Mouse (Mus musculus) cerebellum, adult 11 months (tissue): Measurements from ENCODE around the gene Abi3bp.
A peak's percentile ranks its signal among the peaks of the same experiment; 100 is the strongest.

Source experiments
- DNase-seq: peaks from one replicate; pipeline ENCODE4 v3.0.0; 2022

The Abi3bp gene

GRCm38 (mm10) chr16:56696448-56696847 is 218.8 kb downstream of the Abi3bp start:
- no peak for DNase-seq

- DNase-seq = no peak
Observed at GRCm38 (mm10) chr16:56700898-56701297, 223.2 kb downstream of the Abi3bp start.

GRCm38 (mm10) chr16:56705731-56706130 is 228.1 kb downstream of the Abi3bp start:
- no peak for DNase-seq

GRCm38 (mm10) chr16:56710071-56710470 is 232.4 kb downstream of the Abi3bp start:
- no peak for DNase-seq

GRCm38 (mm10) chr16:56715608-56716007 is 237.9 kb downstream of the Abi3bp start:
- no peak for DNase-seq

- DNase-seq = peak; percentile 36
Observed at GRCm38 (mm10) chr16:56716557-56717179, 239.0 kb downstream of the Abi3bp start.

- DNase-seq = peak; percentile 99
Observed at GRCm38 (mm10) chr16:56717224-56718200, 239.8 kb downstream of the Abi3bp start, which contains the start of gene Tfg. TSS of gene Tfg (minus strand) at chr16:56717450.

- no peak for DNase-seq
Observed at GRCm38 (mm10) chr16:56719031-56719430, 241.4 kb downstream of the Abi3bp start.

GRCm38 (mm10) chr16:56722357-56722756 is 244.7 kb downstream of the Abi3bp start:
- no peak for DNase-seq

- no peak for DNase-seq
Observed at GRCm38 (mm10) chr16:56724927-56725326, 247.2 kb downstream of the Abi3bp start.

- no peak for DNase-seq
Observed at GRCm38 (mm10) chr16:56729060-56729459, 251.4 kb downstream of the Abi3bp start.
